Mouse (Mus musculus) hematopoietic stem cell, adult 5-6 weeks (primary cell): ENCODE measurements around the gene Casz1. TPM values are rescaled to one million over a fixed set of nuclear protein-coding genes. Genes with fewer than 3 reads are reported as not detected.
A peak's percentile ranks its signal among the peaks of the same experiment; 100 is the strongest.

ENCODE experiments used
- ATAC-seq, 2 experiments: fragments of 125-278 bp in 1 of 2; replicated peaks in 1 of 2; 2 replicates each; pipeline ENCODE4 v1.8.0; 2016 to 2017; ENCODE audit warnings: inconsistent platforms in 2 of 2, mild to moderate bottlenecking in 2 of 2, moderate number of reproducible peaks in 2 of 2, low read depth in 1 of 2, moderate TSS enrichment in 1 of 2; ENCODE audit not compliant: low FRiP score in 2 of 2, poor library complexity in 2 of 2, severe bottlenecking in 2 of 2, insufficient read depth in 1 of 2, low TSS enrichment in 1 of 2
- total RNA-seq: library from RNA; stranded (forward); fragments of 172-1452, 232-1000 nt; gene quantifications from 2 replicates; pipeline ENCODE4 v1.2.3, GENCODE M21; 2017

Casz1 gene
- total RNA-seq, 1 experiment from 2014 or later: 3.4 TPM

DNA sequence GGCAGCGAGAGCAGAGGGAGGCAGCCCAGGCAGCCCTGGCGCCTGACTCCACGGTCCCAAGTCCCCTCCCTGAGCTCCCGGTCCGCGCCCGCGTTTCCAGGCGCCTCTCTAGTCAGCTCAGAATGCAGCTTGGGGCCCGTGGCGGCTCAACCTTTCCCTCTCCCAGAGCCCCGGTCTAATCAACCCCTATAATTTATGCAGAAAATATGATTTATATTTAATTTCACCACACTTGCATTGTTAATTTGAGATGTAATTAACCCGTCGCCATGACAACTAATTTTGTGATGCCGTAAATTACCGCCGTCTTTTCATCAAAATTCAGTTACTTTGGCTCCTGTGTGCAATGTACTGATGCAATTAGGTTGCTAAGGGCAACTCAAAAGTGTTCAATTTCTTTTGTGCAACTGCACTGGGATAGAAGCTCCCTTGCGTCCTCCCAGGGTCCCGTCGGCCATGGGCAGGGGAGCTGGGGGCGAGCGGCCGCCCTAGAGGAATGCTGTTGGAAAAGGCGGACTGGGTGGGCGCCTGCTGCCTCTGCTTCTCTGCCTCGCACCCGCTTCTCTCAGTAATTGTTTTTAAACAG is 55.8 kb downstream of the Casz1 start:
- 0 out of 4 replicates have a peak, but pooled peaks of 1 of the 2 experiments have one; percentile 22 for ATAC-seq

DNA sequence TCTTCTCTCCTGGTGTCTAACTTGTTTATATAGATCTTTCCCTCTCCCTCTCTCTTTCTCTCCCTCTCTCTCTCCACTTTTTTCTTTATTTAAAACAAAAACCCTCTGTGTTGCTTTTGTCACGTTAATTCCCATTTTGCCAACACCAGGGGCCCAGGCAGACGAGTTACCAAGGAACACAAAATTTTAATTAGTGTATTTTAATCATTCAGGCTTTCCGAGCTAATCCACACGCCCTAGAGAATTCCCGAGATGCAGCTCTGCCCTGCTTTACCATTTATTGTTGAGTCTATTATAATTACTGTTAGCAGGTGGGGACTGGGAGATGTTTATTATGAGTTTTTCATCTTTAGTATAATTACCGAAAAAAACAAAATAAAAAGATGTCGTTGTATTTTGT is 56.4 kb downstream of the Casz1 start:
- ATAC-seq: no peak

DNA sequence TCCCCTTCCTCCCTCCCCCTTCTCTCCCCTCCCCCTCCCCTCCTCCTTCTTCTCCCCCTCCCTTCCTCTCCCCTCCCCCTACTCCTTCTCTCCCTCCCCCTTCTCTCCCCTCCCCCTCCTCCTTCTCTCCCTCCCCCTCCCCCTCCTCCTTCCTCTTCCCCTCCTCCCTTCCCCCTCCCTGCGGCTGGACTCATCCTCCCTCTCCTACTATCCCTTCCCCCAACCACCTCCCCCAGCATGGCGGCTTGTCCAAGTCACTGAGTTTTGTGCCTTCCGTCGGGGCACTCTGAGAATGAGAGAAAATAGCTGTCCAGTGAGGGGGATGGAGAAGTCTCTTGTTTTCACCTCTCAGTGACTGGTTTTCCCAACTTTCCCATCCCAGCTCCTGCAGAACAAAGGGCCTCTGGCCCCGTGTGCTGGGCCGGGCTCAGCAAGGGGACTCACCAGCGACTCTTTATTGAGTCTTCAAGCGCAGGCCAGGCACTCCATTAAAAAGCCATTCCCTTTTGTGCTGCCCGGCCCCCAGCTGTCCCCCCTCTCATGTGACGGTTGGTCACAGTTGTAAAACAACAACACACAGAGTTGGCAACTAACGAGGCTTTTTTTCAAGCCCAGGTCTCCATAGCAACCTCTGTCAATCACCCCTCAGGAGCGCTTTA is 62.7 kb downstream of the Casz1 start:
- no peak for ATAC-seq

DNA sequence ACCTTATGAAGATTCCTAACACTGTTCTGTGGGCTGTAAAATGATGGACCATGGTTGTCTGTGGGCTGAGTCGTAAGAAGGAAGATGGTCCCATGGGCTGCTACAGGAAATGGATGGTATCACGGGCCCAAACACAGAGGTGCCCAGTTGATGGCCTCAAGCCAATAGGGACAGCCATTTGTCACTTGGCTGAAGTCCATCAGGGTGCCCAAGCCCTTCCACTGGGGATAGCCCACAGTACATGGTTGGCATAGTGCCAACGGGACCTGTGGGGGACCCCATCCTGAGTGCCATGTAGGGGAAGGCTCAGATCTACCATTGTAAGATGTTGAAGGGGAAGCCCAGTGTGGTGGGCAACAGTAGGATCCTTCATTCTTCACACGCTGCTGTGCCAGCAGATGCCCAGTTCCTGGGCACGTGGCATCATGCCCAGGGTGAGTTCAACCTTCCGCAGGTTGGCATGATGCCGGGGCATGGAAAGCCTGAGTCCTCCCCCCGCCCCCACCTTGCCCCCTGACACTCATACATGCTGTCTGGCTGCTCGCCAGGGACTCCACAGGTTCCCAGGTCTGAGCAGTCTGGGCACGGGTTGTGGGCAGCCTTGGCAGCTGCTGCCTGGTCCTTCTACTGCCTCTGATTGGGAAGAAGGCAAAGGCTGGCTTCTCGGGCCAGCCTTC is 63.6 kb downstream of the Casz1 start:
- no peak for ATAC-seq

DNA sequence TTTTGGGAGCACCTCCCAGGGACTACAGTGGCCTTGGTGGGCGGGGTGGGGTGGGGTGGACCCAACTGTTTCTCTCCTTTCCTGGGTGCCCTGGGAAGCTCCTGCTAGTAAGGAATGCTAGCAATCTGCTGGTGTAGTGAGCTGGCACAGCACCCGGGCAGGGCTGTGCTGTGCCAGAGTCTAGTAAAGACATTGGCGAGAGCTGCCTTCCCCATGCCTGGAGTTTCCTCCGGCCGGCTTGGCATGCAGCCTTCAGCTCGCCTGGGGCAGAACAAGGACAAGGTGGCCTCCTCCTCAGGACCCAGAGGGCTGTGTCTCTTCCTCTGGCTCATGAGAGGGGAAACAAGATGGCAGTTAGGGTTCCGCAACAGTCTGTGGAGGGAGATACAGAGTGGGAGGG is 65.3 kb downstream of the Casz1 start:
- no peak for ATAC-seq

DNA sequence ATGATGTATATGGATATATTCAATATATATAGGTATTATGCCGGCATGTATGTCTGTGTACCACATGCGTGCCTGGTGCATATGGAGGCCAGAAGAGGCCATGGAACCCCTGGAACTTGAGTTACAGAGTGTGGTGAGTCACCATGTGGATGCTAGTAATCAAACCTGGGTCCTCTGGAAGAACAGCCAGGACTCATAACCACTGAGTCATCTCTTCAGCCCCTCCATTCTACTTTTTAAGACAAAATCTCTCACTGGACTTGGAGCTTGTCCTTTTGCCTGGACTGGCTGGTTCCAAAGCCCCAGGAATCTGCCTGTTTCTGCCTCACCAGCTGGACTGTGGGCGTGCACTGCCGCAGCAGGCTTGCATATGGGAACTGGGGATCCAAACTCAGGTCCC is 66.3 kb downstream of the Casz1 start:
- ATAC-seq: no peak

DNA sequence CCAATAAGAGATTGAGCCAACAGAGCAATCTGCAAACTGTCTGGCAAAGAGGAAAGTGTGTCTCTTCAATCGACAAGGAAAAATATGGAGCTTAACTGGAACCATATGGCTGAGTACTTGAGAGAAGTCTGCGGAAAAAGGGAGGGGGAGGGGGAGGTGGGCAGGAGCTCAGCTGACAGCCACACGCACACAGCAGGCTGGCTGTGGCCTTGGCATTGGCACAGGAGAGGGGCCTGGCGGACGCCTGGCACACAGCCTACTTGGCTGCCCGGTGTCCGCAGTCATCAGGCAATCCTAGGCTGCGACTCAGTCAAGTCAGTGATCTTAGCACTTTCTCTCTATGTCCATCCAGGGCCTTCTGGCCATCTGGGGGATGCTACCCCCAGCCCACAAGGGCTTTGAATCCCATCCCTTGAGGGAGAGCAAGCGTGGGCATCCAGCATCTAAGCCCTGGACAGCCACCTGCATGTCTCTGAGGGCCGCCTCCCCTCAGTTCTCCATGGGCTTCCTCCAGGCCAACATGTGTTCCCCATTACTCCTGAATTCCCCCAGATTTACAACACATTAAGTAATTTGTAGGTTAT is 67.6 kb downstream of the Casz1 start:
- ATAC-seq: no peak

DNA sequence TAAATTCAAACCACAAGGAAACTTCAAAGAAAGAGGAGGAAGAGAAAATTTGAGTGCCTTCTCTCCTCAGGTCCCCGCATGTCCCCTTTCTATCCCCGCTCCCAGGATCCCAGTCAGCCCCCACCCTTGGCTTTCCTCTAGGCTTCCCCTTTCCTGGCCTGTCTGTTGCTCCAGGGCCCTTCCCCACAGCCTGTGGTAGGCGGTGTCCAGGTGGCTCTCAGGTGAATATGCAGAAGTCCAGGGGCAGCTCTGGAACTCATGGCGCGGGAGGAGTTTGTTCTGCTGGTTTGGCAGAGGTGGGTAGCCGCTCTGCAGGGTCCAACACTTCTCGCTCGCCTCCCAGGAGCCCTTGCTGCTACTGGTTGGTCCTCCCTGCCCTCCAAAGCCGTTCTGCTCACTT is 68.1 kb downstream of the Casz1 start:
- ATAC-seq: no peak

DNA sequence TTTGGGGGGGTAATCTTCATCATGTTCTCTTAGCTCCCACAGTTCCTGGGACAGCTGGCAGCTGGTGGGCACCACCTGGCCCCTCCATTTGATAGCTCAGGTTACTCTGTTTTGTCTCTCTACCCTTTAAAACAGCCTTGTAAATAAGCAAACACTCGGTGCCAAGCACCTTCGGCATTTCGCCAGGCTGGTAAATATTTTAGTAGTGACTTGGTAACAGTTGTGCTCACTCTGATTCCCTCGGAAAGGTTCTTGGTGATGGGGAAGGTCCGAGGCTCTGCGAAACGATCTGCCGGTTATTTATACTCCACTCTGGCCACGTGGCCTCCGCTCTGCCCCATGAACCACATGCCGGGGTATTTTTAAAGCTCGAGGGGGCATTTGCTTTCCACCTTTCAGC is 68.6 kb downstream of the Casz1 start:
- ATAC-seq: no peak

DNA sequence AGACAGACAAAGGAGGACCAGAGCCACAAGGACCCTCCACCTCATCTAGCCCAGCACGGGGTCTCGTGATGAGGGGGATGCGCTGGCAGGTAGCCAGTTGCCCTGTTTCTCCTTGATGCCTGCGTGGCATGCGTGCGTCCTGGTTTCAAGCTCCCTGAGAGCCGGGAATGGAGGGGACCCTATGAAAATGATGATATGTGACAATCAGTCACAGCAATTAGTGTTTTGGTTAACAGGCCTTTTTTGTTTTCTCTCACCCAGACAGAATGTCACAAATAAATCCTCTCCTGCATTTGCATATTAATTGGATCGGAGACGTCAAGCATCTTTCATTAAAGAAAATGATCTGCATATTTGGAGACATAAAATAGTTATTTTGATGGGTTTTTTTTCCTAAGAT is 71.9 kb downstream of the Casz1 start:
- no peak for ATAC-seq

DNA sequence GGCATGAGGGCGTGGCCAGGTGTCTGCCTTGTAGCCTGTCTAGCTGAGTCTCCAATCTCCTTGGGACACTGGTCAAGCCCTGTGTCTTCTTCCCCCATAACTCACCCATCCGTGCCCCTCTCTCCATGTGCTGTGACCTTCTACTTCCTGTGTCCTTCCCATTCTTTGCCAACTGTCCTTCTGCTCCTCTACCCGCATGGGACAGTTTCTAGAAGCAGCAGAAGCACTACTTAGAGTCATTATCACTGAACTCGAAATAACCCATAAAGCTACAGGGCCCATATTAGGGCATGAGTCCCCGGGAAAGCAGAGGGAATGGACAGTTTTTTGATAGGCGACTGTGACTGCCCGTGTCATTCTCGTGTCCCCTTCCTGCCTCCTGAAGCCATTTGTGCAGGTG is 72.6 kb downstream of the Casz1 start:
- no peak for ATAC-seq

DNA sequence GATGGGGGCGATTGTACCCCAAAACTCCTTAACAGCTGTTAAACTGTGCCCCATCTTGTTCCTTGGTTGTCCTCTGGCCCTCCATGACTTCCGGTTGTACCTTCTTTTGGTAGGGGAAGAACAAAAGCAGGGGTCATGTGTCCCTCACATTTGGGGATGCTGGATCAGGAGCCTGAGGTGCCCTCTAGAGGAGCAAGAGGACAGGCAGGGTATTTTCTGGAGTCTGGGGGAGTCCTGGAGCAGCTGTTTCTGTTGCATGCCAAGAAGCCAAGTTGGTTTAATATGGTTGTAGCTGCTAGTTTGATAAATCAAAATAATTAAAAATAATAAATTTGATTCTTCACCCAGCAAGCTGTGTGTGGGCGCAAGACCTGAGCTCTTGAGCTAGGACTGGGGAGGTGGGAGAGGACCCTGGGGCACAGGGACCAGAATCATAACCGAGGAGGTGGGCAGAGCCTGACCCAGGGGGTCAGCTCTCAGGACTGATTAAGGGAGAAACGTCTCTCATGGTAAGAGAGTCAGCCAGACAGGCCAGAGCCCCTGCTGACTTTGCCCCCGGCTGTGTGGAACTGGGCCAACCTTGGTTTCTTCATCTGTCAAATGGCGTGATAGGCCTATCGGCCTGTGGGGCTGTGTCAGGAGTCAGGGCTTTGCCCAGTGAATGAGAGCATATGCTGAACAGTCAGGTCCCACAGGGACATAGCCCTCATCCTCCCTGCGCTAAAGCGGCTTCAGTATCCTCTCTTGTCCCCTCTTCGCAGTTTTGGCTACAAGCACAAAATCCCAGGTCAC is 74.2 kb downstream of the Casz1 start:
- ATAC-seq: no peak

DNA sequence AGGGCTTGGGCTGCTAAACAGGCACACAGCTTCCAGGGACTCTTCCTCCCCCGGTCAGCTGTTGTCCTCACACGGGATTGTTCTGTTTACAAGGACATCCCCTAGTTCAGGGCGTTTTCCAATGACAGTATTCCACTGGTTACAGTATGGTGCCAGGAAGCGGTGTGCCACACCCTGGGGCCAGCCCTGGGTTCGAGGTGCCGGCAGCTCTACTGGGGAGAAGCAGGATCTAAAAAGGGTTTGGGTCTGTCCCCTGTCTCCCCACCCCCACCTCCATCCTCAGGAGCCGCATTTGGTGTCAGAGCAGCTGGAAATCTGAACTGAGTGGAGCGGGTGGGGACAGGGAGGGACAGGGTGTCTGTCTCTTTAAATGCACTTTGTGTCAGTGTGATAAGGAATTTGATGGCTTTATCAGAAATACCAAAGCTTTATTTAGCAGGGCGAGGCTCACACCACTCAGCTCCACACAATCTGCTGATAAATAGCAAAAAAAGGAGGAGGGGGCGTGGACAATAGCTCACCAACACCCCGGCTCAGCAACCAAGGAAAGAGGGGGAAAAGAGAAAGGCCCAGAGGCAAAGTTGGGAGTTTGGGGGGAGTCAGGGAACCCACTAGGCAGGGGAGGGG is 74.9 kb downstream of the Casz1 start:
- ATAC-seq: no peak

DNA sequence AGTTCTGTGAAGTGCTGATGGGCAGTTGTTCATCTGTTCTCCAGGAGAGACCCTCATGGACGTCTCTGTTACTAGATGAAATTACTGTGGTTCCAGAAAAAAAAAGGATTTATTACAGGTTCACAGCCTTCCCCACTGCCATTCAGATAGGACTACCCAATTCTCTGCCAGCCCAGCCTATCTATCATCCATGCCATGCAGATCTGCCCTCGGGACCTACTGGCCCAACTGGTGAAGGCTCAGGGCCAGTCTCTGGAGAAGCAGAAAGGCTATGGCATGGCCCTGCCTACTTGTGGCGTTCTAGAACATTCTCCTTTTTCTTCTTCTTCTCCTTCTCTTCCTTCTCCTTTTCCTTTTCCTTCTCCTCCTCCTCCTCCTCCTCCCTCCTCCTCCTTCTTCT is 75.4 kb downstream of the Casz1 start:
- ATAC-seq: no peak

DNA sequence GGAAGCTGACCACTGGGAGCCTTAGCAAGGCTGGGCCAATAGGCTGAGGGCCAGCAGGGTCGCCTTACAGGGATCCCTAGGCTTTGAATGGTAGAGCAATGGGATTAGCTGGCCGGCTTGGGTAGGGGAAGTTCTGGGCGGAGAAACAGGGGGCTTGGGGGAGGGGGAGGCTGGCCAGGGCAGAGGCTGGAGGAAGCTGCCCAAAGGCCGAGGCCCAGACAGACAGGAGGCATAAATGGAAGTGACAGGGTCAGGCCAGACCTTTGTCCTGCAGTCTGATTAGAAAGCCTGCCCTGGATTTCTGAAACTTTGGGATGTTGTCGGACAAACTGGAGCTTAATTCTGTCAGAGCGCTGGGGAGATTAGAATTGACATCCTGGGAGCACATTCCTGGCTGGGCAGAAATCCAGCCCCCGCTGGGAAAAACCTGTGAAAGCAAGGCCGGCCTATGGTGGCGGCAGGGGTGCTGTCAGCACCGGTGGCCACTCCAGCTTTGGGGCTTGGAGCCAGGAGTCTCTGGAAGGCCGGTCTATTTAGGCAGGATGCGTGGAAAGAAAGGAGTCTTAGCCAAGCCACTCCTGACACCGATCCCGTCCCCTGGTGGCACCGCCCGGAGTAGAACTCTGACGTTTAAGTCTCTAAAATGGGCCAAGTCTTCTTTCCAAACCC is 76.9 kb downstream of the Casz1 start:
- ATAC-seq: no peak

DNA sequence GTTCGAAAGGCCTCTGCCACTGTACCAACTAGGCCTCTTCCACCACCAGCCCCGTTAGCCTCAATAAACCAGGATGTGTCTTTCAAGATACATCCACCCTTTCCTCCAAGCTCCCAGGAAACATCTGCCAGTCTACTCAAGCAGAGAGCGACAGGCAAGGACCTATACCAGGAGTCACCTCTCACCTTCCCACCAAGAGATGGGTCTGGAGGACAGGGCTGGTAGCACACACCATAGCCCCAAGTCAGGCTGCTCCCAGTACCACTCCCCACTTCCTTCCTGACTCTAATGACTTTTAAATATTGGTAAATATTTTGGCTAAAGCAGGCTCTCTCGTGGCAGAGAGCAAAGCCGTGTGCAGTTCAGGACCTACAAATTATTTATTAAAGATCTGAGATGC is 77.6 kb downstream of the Casz1 start:
- no peak for ATAC-seq

DNA sequence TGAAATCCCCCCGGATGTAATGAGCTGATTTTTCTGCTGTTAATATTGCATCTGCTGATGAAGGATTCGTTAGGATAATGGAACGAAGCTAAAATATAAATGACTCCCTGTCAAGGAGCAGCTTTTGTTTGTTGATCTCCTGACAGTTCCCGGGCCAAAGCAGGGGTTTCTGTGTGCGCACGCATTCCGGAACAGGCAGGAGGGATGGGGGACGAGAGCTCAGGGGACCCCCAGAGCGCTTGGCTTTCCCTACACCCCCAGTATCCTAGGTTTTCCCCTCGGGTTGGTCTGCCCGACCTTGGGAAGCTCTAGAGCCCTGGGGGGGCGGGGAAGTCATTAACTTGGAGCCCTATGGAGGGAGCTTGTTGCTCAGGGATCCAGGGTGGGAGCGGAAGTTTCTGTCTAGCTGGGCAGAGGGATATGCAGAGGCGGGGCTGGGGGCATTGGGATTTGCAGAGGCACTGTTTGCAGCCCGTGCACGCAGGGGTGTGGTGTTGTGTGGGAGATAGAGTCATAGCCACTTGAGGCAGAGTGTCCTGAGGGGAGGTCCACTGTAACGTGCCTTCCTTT is 78.2 kb downstream of the Casz1 start:
- no peak for ATAC-seq
